Mouse (Mus musculus) naive thymus-derived CD4-positive, alpha-beta T cell, adult 2 months (primary cell): ENCODE data around the gene Armcx4.
A peak's percentile ranks its signal among the peaks of the same experiment; 100 is the strongest.
"Not testable (repeated sequence)": the region's sequence is repeated elsewhere in the genome, so short reads cannot be mapped to it uniquely, and the experiment has no call there.

Source experiments
- DNase-seq: peaks from one replicate; pipeline ENCODE4 v3.0.0-alpha.2; 2011; ENCODE audit warnings: low read depth

Gene Armcx4

GRCm38 (mm10) chrX:134686267-134686666, at the start of gene Armcx4:
Gene Armcx4, plus strand, starts transcription at chrX:134686519.
- peak; percentile 54 for DNase-seq

GRCm38 (mm10) chrX:134641000-134641760, 45.1 kb upstream of the Armcx4 start:
- DNase-seq: peak; percentile 11

- no peak for DNase-seq
Measured at GRCm38 (mm10) chrX:134646338-134646737, 40.0 kb upstream of the Armcx4 start.

GRCm38 (mm10) chrX:134647421-134647820, 38.9 kb upstream of the Armcx4 start:
- no peak for DNase-seq

- DNase-seq: peak; percentile 85
Measured at GRCm38 (mm10) chrX:134648031-134648692, 38.2 kb upstream of the Armcx4 start.

GRCm38 (mm10) chrX:134652061-134652460, 34.3 kb upstream of the Armcx4 start:
- DNase-seq: no peak

GRCm38 (mm10) chrX:134661586-134661985, 24.7 kb upstream of the Armcx4 start:
- no peak for DNase-seq

- no peak for DNase-seq
Measured at GRCm38 (mm10) chrX:134675022-134675421, 11.3 kb upstream of the Armcx4 start.

- no peak for DNase-seq
Measured at GRCm38 (mm10) chrX:134675959-134676358, 10.4 kb upstream of the Armcx4 start.

GRCm38 (mm10) chrX:134684936-134685335, 1.4 kb upstream of the Armcx4 start:
- no peak for DNase-seq

- peak; percentile 19 for DNase-seq
Measured at GRCm38 (mm10) chrX:134686739-134687171, 436 bp downstream of the Armcx4 start.

- DNase-seq: no peak
Measured at GRCm38 (mm10) chrX:134689676-134690075, 3.4 kb downstream of the Armcx4 start.

- DNase-seq: no peak
Measured at GRCm38 (mm10) chrX:134690871-134691539, 4.7 kb downstream of the Armcx4 start.

GRCm38 (mm10) chrX:134691540-134691935, 5.2 kb downstream of the Armcx4 start:
- DNase-seq: no peak

- DNase-seq: no peak
Measured at GRCm38 (mm10) chrX:134716863-134717262, 30.5 kb downstream of the Armcx4 start.

GRCm38 (mm10) chrX:134717752-134718308, 31.5 kb downstream of the Armcx4 start, which contains the start of gene Armcx1:
Gene Armcx1, plus strand, starts transcription at chrX:134717963.
- peak; percentile 47 for DNase-seq

GRCm38 (mm10) chrX:134718524-134718923, 32.2 kb downstream of the Armcx4 start:
- DNase-seq: peak; percentile 9

GRCm38 (mm10) chrX:134723762-134724161, 37.4 kb downstream of the Armcx4 start:
- DNase-seq: not testable (repeated sequence)

- DNase-seq: peak; percentile 62
Measured at GRCm38 (mm10) chrX:134729778-134730177, 43.5 kb downstream of the Armcx4 start.

GRCm38 (mm10) chrX:134737796-134738195, 51.5 kb downstream of the Armcx4 start:
- no peak for DNase-seq

- DNase-seq: no peak
Measured at GRCm38 (mm10) chrX:134739160-134739559, 52.8 kb downstream of the Armcx4 start.

GRCm38 (mm10) chrX:134741862-134742261, 55.5 kb downstream of the Armcx4 start:
- DNase-seq: peak; percentile 30
